Comparison of ENCODE assay signal across 9 mouse cellular contexts in the genomic region with DNA sequence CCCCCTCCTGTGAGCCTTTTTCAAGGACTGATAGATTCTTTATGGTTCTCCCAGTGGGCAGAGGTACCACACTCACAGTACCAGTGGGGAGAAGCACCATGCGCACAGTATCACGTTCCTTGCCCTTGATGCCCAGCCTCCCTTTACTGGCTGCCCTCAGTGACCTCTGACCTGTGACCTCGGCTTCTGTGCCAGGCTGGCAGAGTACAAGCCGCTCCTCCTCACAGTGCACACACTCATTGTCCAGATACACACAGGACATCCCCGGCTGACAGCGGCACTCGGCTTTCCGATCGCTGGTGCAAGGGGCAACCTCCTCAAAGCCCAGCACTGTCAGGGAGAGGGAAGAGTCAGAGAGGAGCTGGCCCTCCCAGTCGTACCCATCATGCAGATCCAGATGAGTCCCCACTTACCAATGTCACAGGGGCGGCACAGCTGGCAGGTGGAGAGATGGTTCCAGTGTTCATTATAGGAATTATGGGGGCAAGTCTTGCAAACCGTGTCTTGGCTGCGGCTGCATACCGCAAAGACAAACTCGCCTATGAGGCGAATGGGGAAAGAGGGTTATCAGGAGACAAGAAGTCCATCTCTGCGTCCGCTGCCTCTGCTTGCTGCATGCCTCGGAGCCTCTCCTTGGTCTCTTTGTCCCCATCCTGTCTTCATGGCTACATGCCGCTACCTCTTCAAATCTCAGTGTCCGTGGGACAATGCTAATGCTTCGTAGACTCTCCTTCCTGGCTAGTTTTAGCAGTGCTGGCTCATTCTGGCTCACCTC. TPM values are rescaled to one million over a fixed set of nuclear protein-coding genes. Genes with fewer than 3 reads are reported as not detected.
DNase-seq lines count a peak whose midpoint lies in the region; ATAC-seq and TF ChIP-seq lines count a peak whose summit lies in the region.
"Had no signal": no experiment of that assay in that cellular context is flagged by ENCODE, and none has a peak within 500 bp of the region (broad histone marks: within the 10 kb centered on the region; RNA-seq: fewer than 3 reads in every experiment).

No protein-coding gene starts in this region.

- TF ChIP-seq EP300 in liver, embryonic 14.5 days (IDR thresholded peaks at IDR 0.05; ENCODE audit: low read depth), result no peak

- peaks cover 33% of the 10 kb centered on the region for H3K27me3 ChIP-seq in hindbrain, embryonic 10.5 days (ENCODE audit: insufficient read depth, poor library complexity, severe bottlenecking)
- H3K27me3 ChIP-seq in liver, embryonic 14.5 days (ENCODE audit: control insufficient read depth, insufficient read depth, low read length), result peaks cover 2% of the 10 kb centered on the region; the same call in 1 of the 2 replicates
- H3K27me3 ChIP-seq in stomach, embryonic 14.5 days (ENCODE audit: control insufficient read depth, insufficient read depth, low read length), result no peaks in the 10 kb centered on the region

- peaks cover 47% of the 10 kb centered on the region for H3K4me1 ChIP-seq in hindbrain, embryonic 10.5 days (replicated peaks)
- peaks cover 0 to 4% of the 10 kb centered on the region in 2 experiments; a peak in 1 of 4 replicates for H3K4me1 ChIP-seq in liver, embryonic 14.5 days (replicated peaks; ENCODE audit: control insufficient read depth in 2 of 2, insufficient read depth in 2 of 2, low read length in 1 of 2)
- H3K4me1 ChIP-seq in stomach, embryonic 14.5 days (ENCODE audit: control insufficient read depth, insufficient read depth, low read length), result peaks cover 21% of the 10 kb centered on the region; the same call in 1 of the 2 replicates

- H3K4me2 ChIP-seq in liver, embryonic 14.5 days (ENCODE audit: low read depth), result peak overlapping the region; percentile 52
- H3K4me2 ChIP-seq in stomach, embryonic 14.5 days (replicated peaks; ENCODE audit: low read depth, low read length), result peak overlapping the region; percentile 74

- H3K27ac ChIP-seq in hindbrain, embryonic 10.5 days, result peak overlapping the region; percentile 92
- no peak overlapping the region for H3K27ac ChIP-seq in liver, embryonic 14.5 days
- peak overlapping the region; percentile 83; the same call in 1 of the 2 replicates for H3K27ac ChIP-seq in stomach, embryonic 14.5 days (ENCODE audit: low read length)

- DNase-seq in adrenal gland, adult (ENCODE audit: inconsistent age in 2 of 2, low spot score in 1 of 2), result peak; percentile 43 to 71
- DNase-seq in adrenal gland, adult 18-20 months (ENCODE audit: low spot score in 2 of 2), result no peak
- peak; percentile 49 for DNase-seq in adrenal gland, postnatal 14 days
- DNase-seq in hindbrain, embryonic 10.5 days (ENCODE audit: low spot score), result peak; percentile 17
- DNase-seq in liver, embryonic 14.5 days (ENCODE audit: low read depth in 3 of 3, low spot score in 3 of 3), result no peak
- DNase-seq in layer of hippocampus, adult 11-12 months (ENCODE audit: low spot score), result no peak

- H3K9ac ChIP-seq in liver, embryonic 14.5 days (replicated peaks), result no peak overlapping the region
- peak overlapping the region; percentile 89 for H3K9ac ChIP-seq in stomach, embryonic 14.5 days (replicated peaks; ENCODE audit: low read depth, low read length)

- 64% methylated on average over 22 of the region's 22 CpGs for WGBS in hindbrain, embryonic 10.5 days
- WGBS in liver, embryonic 14.5 days (ENCODE audit: insufficient replicate concordance), result 49% methylated on average over 22 of the region's 22 CpGs
- 61% methylated on average over 22 of the region's 22 CpGs for WGBS in stomach, embryonic 14.5 days

- no peak for TF ChIP-seq CTCF in liver, embryonic 14.5 days (IDR thresholded peaks at IDR 0.05; ENCODE audit: low read depth)

- no peak for ATAC-seq in liver, embryonic 14.5 days (ENCODE audit: insufficient read depth)
- no peak for ATAC-seq in stomach, embryonic 14.5 days (ENCODE audit: insufficient number of reproducible peaks, insufficient read depth, low FRiP score, low read depth)
- no peak for ATAC-seq in inflammation-experienced regulatory T-cells, adult 6 months

- H3K9me3 ChIP-seq in hindbrain, embryonic 10.5 days, result no peaks in the 10 kb centered on the region
- no peaks in the 10 kb centered on the region for H3K9me3 ChIP-seq in liver, embryonic 14.5 days (ENCODE audit: control insufficient read depth, low read length)
- no peaks in the 10 kb centered on the region for H3K9me3 ChIP-seq in stomach, embryonic 14.5 days (ENCODE audit: control insufficient read depth, low read depth, low read length)

- peak overlapping the region; percentile 58 for H3K4me3 ChIP-seq in hindbrain, embryonic 10.5 days
- H3K4me3 ChIP-seq in liver, embryonic 14.5 days (ENCODE audit: insufficient read depth in 1 of 2, low read depth in 2 of 2, low read length in 2 of 2), result peak overlapping the region; percentile 56 to 67
- H3K4me3 ChIP-seq in stomach, embryonic 14.5 days (ENCODE audit: low read depth, low read length), result peak overlapping the region; percentile 60

- peaks cover 6% of the 10 kb centered on the region for H3K36me3 ChIP-seq in hindbrain, embryonic 10.5 days
- H3K36me3 ChIP-seq in liver, embryonic 14.5 days (replicated peaks; ENCODE audit: control insufficient read depth, insufficient read depth, low read depth), result no peaks in the 10 kb centered on the region; the same call in 1 of the 2 replicates
- peaks cover 13% of the 10 kb centered on the region for H3K36me3 ChIP-seq in stomach, embryonic 14.5 days (ENCODE audit: control insufficient read depth, insufficient read depth, low read length)

RNA-seq across cellular contexts. Expression of gene Ltbr, which starts 0.9 kb away (rescaled TPM):
- 10 to 100 TPM; 56.6 to 78.9 TPM for total RNA-seq in adrenal gland, adult 18-20 months (2021)
- total RNA-seq in adrenal gland, postnatal 14 days (2021), result 68.7 and 70.0 TPM in 2 replicates
- 21.0 and 22.7 TPM in 2 replicates for polyA plus RNA-seq in hindbrain, embryonic 10.5 days (2016; fragmentation: Nextera tagmentation; extraction: Ambion mirVana)
- 12.3 and 12.5 TPM in 2 replicates for polyA plus RNA-seq in liver, embryonic 14.5 days (2012; rRNA removed)
- polyA plus RNA-seq in liver, embryonic 14.5 days (2014; fragmentation: Nextera tagmentation; extraction: Ambion mirVana), result 15.2 and 15.7 TPM in 2 replicates
- 55.1 and 62.6 TPM in 2 replicates for polyA plus RNA-seq in stomach, embryonic 14.5 days (2014; fragmentation: Nextera tagmentation; extraction: Ambion mirVana)
- under 1 TPM in 2 of 3 experiments, not detected in 1; 0.21 to 0.23 TPM for polyA plus RNA-seq in inflammation-experienced regulatory T-cells, adult 6 months (2017; shearing (Covaris generic))

RNA-seq across cellular contexts. Expression of gene Scnn1a, which starts 7.7 kb away (rescaled TPM):
- total RNA-seq in adrenal gland, adult 18-20 months (2021), result 1 to 10 TPM; 1.3 to 1.7 TPM
- total RNA-seq in adrenal gland, postnatal 14 days (2021), result 1.0 and 1.9 TPM in 2 replicates
- 0.40 and 0.42 TPM in 2 replicates for polyA plus RNA-seq in hindbrain, embryonic 10.5 days (2016; fragmentation: Nextera tagmentation; extraction: Ambion mirVana)
- polyA plus RNA-seq in liver, embryonic 14.5 days (2012; rRNA removed), result 0.34 and 0.40 TPM in 2 replicates
- polyA plus RNA-seq in liver, embryonic 14.5 days (2014; fragmentation: Nextera tagmentation; extraction: Ambion mirVana), result 0.34 and 0.36 TPM in 2 replicates
- polyA plus RNA-seq in stomach, embryonic 14.5 days (2014; fragmentation: Nextera tagmentation; extraction: Ambion mirVana), result 1.3 and 2.6 TPM in 2 replicates
- polyA plus RNA-seq in inflammation-experienced regulatory T-cells, adult 6 months (2017; shearing (Covaris generic)), result not detected

RNA-seq across cellular contexts. Expression of gene Tuba3a, which starts 26.9 kb away (rescaled TPM):
- not detected for total RNA-seq in adrenal gland, adult 18-20 months (2021)
- total RNA-seq in adrenal gland, postnatal 14 days (2021), result not detected in 2 replicates
- 0.17 TPM in 1 of 2 replicates, not detected in the other for polyA plus RNA-seq in hindbrain, embryonic 10.5 days (2016; fragmentation: Nextera tagmentation; extraction: Ambion mirVana)
- not detected in 2 replicates for polyA plus RNA-seq in liver, embryonic 14.5 days (2012; rRNA removed)
- not detected in 2 replicates for polyA plus RNA-seq in liver, embryonic 14.5 days (2014; fragmentation: Nextera tagmentation; extraction: Ambion mirVana)
- 0.17 TPM in 1 of 2 replicates, not detected in the other for polyA plus RNA-seq in stomach, embryonic 14.5 days (2014; fragmentation: Nextera tagmentation; extraction: Ambion mirVana)
- 1 to 10 TPM in 2 of 3 experiments, under 1 TPM in 1; 0.70 to 2.7 (median 2.6) TPM for polyA plus RNA-seq in inflammation-experienced regulatory T-cells, adult 6 months (2017; shearing (Covaris generic))
- total RNA-seq: gastrocnemius, postnatal 4 days had no signal

RNA-seq across cellular contexts. Expression of gene Tnfrsf1a, which starts 36.4 kb away (rescaled TPM):
- total RNA-seq in adrenal gland, adult 18-20 months (2021), result 100 to 1,000 TPM; 185 to 291 TPM
- total RNA-seq in adrenal gland, postnatal 14 days (2021), result 210 and 220 TPM in 2 replicates
- polyA plus RNA-seq in hindbrain, embryonic 10.5 days (2016; fragmentation: Nextera tagmentation; extraction: Ambion mirVana), result 26.8 and 27.1 TPM in 2 replicates
- polyA plus RNA-seq in liver, embryonic 14.5 days (2012; rRNA removed), result 15.4 and 16.8 TPM in 2 replicates
- polyA plus RNA-seq in liver, embryonic 14.5 days (2014; fragmentation: Nextera tagmentation; extraction: Ambion mirVana), result 19.8 and 21.1 TPM in 2 replicates
- polyA plus RNA-seq in stomach, embryonic 14.5 days (2014; fragmentation: Nextera tagmentation; extraction: Ambion mirVana), result 64.2 and 69.9 TPM in 2 replicates
- 10 to 100 TPM; 23.3 to 28.5 (median 24.7) TPM for polyA plus RNA-seq in inflammation-experienced regulatory T-cells, adult 6 months (2017; shearing (Covaris generic))

Comparison
In these comparisons a context has a peak if more than half of its experiments do, and no peak if none do; other contexts are left out.
1. DNase-seq: peak in adrenal gland, adult (2 of 2), adrenal gland, postnatal 14 days (single experiment) and hindbrain, embryonic 10.5 days (single experiment); none in adrenal gland, adult 18-20 months (0 of 2), liver, embryonic 14.5 days (0 of 3) and layer of hippocampus, adult 11-12 months (single experiment).
2. RNA of gene Ltbr, which starts 0.9 kb away (polyA plus RNA-seq): 55.1 to 62.6 TPM in stomach, embryonic 14.5 days, 21.0 to 22.7 TPM in hindbrain, embryonic 10.5 days and 12.3 to 15.7 TPM in liver, embryonic 14.5 days; 0.21 to 0.23 TPM in inflammation-experienced regulatory T-cells, adult 6 months; every median in the first group is over 10 times any median in the second.
3. Peak in every context shown above with its lines, with median percentiles within 50 percentile points of each other: H3K4me3 ChIP-seq.